Mouse (Mus musculus) megakaryocyte, embryonic 14.5 days (primary cell): ENCODE data around the gene Lrpprc.
"Not testable (repeated sequence)": the region's sequence is repeated elsewhere in the genome, so short reads cannot be mapped to it uniquely, and the experiment has no call there.

ENCODE experiments used
- FLI1 ChIP-seq: IDR thresholded peaks from 2 replicates; pipeline ENCODE4 v1.6.1; 2012; ENCODE audit warnings: low read length, inconsistent platforms, mixed read lengths
- GATA1 ChIP-seq: IDR thresholded peaks from 3 replicates; pipeline ENCODE4 v1.6.1; 2012; ENCODE audit warnings: mixed read lengths, low read length, inconsistent platforms, borderline replicate concordance

- not testable (repeated sequence) for TF ChIP-seq GATA1, FLI1
These were observed 23.6 kb upstream of the Lrpprc start for GRCm38 (mm10) chr17:84814192-84814591.
